Mouse (Mus musculus) gastrocnemius, postnatal 36 days (tissue): ENCODE results near the gene Vti1a. TPM values are rescaled to one million over a fixed set of nuclear protein-coding genes. Genes with fewer than 3 reads are reported as not detected.

Experiments used
- DNase-seq, 2 experiments: peaks; one replicate each; pipeline ENCODE4 v3.0.0; 2022
- intact Hi-C: fragments of 180-260 bp; cut with DNase I; formaldehyde crosslinking; loops from one replicate; pipeline ENCODE4 v1.15.1; 2025
- total RNA-seq, 2 experiments: library from RNA; stranded (reverse); gene quantifications; 2 replicates each; pipeline ENCODE4 v1.2.3; 2021

Vti1a gene
- total RNA-seq, 2 experiments from 2014 or later = 16.3 to 16.7 TPM

GRCm38 (mm10) chr19:55599124-55599523 is 283.0 kb downstream of the Vti1a start:
- DNase-seq = no peak
- intact Hi-C loops = no loop called here

GRCm38 (mm10) chr19:55607725-55608124 is 291.6 kb downstream of the Vti1a start:
- intact Hi-C loops = no loop called here
- DNase-seq = no peak

GRCm38 (mm10) chr19:55608858-55609375 is 292.8 kb downstream of the Vti1a start:
- intact Hi-C loops = no loop called here
- DNase-seq = no peak

- DNase-seq = no peak
- intact Hi-C loops = no loop called here
Measured at GRCm38 (mm10) chr19:55609806-55610205, 293.7 kb downstream of the Vti1a start.

- intact Hi-C loops = no loop called here
- no peak for DNase-seq
Measured at GRCm38 (mm10) chr19:55615743-55616142, 299.6 kb downstream of the Vti1a start.

GRCm38 (mm10) chr19:55616276-55616675 is 300.2 kb downstream of the Vti1a start:
- intact Hi-C loops = no loop called here
- no peak for DNase-seq

GRCm38 (mm10) chr19:55616937-55617336 is 300.8 kb downstream of the Vti1a start:
- intact Hi-C loops = no loop called here

GRCm38 (mm10) chr19:55618546-55618945 is 302.5 kb downstream of the Vti1a start:
- DNase-seq = no peak
- intact Hi-C loops = no loop called here

More at GRCm38 (mm10) chr19:55616937-55617336, 300.8 kb downstream of the Vti1a start:
- DNase-seq = no peak

GRCm38 (mm10) chr19:55620411-55621008 is 304.4 kb downstream of the Vti1a start:
- intact Hi-C loops = no loop called here
- DNase-seq = no peak

- intact Hi-C loops = no loop called here
Measured at GRCm38 (mm10) chr19:55621011-55621625, 305.0 kb downstream of the Vti1a start.

GRCm38 (mm10) chr19:55622821-55623220 is 306.7 kb downstream of the Vti1a start:
- intact Hi-C loops = no loop called here
- no peak for DNase-seq

More at GRCm38 (mm10) chr19:55621011-55621625, 305.0 kb downstream of the Vti1a start:
- DNase-seq = peak in 1 of 2 experiments; percentile 25

GRCm38 (mm10) chr19:55623605-55624004 is 307.5 kb downstream of the Vti1a start:
- intact Hi-C loops = no loop called here
- DNase-seq = no peak

GRCm38 (mm10) chr19:55626483-55626882 is 310.4 kb downstream of the Vti1a start:
- no peak for DNase-seq
- intact Hi-C loops = no loop called here

- DNase-seq = no peak
- intact Hi-C loops = no loop called here
Measured at GRCm38 (mm10) chr19:55626952-55627351, 310.9 kb downstream of the Vti1a start.

GRCm38 (mm10) chr19:55635488-55635887 is 319.4 kb downstream of the Vti1a start:
- intact Hi-C loops = loop anchor here (5.0 kb wide), 1 partner anchor 237 kb away; no protein-coding TSS in a partner anchor
- no peak for DNase-seq

GRCm38 (mm10) chr19:55640251-55640650 is 324.2 kb downstream of the Vti1a start:
- DNase-seq = no peak
- intact Hi-C loops = loop anchor here (5.0 kb wide), 1 partner anchor 102 kb away; the partner anchor contains the start of gene Tcf7l2

GRCm38 (mm10) chr19:55641891-55642290 is 325.8 kb downstream of the Vti1a start:
- intact Hi-C loops = loop anchor here (5.0 kb wide), 1 partner anchor 100 kb away; the partner anchor contains the start of gene Tcf7l2
- no peak for DNase-seq

GRCm38 (mm10) chr19:55642361-55642760 is 326.3 kb downstream of the Vti1a start:
- DNase-seq = no peak
- intact Hi-C loops = loop anchor here (5.0 kb wide), 1 partner anchor 100 kb away; the partner anchor contains the start of gene Tcf7l2

- intact Hi-C loops = loop anchor here (5.0 kb wide), 1 partner anchor 99 kb away; the partner anchor contains the start of gene Tcf7l2
- peak; percentile 19 to 58 for DNase-seq
Measured at GRCm38 (mm10) chr19:55643288-55643901, 327.3 kb downstream of the Vti1a start.

- intact Hi-C loops = loop anchor here (5.0 kb wide), 1 partner anchor 98 kb away; the partner anchor contains the start of gene Tcf7l2
- no peak for DNase-seq
Measured at GRCm38 (mm10) chr19:55643931-55644330, 327.8 kb downstream of the Vti1a start.

GRCm38 (mm10) chr19:55649363-55649762 is 333.3 kb downstream of the Vti1a start:
- DNase-seq = no peak
- intact Hi-C loops = no loop called here
